Mouse (Mus musculus) ES-E14 (cell line): ENCODE measurements around the gene Edem1. TPM values are rescaled to one million over a fixed set of nuclear protein-coding genes. Genes with fewer than 3 reads are reported as not detected.

Experiments
- DNase-seq: peaks from one replicate; pipeline ENCODE4 v3.0.0-alpha.2; 2013; ENCODE audit warnings: low read depth, low spot score
- H3K27ac ChIP-seq: 2 replicates; pipeline ENCODE4 v1.5.1; 2012; ENCODE audit warnings: low read depth, mild to moderate bottlenecking, low read length, moderate library complexity, mixed read lengths; ENCODE audit not compliant: poor library complexity, insufficient read depth, severe bottlenecking
- H3K36me3 ChIP-seq: 2 replicates; pipeline ENCODE4 v1.6.1; 2012; ENCODE audit warnings: mild to moderate bottlenecking, low read length, moderate library complexity, mixed read lengths; ENCODE audit not compliant: control insufficient read depth, poor library complexity, insufficient read depth, severe bottlenecking
- H3K4me1 ChIP-seq, 2 experiments: fragments of 150-350 bp in 1 of 2; sonication (generic) in 1 of 2; 2 replicates each; pipeline ENCODE4 v1.6.1; 2012; ENCODE audit warnings: low read length in 2 of 2, mild to moderate bottlenecking in 1 of 2, mixed read lengths in 1 of 2; ENCODE audit not compliant: control insufficient read depth in 2 of 2, insufficient read depth in 2 of 2, poor library complexity in 1 of 2
- H3K4me3 ChIP-seq, 2 experiments: fragments of 150-350 bp in 1 of 2; sonication (generic) in 1 of 2; 2 replicates each; pipeline ENCODE4 v1.5.1; 2012; ENCODE audit warnings: low read length in 2 of 2, low read depth in 1 of 2, mild to moderate bottlenecking in 1 of 2, mixed read lengths in 1 of 2; ENCODE audit not compliant: insufficient read depth in 1 of 2, poor library complexity in 1 of 2, severe bottlenecking in 1 of 2
- H3K9ac ChIP-seq: 2 replicates; pipeline ENCODE4 v1.6.1; 2012; ENCODE audit warnings: low read depth, mild to moderate bottlenecking, low read length, mixed read lengths; ENCODE audit not compliant: poor library complexity, insufficient read depth, severe bottlenecking
- H3K9me3 ChIP-seq: fragments of 150-350 bp; sonication (generic); 2 replicates; pipeline ENCODE4 v1.6.1; 2012; ENCODE audit warnings: low read depth, mild to moderate bottlenecking, low read length; ENCODE audit not compliant: control insufficient read depth, insufficient read depth
- CHD2 ChIP-seq: IDR thresholded peaks from 2 replicates; pipeline ENCODE4 v1.6.1; 2014; ENCODE audit warnings: mild to moderate bottlenecking, low read depth, low read length, inconsistent platforms
- HCFC1 ChIP-seq: IDR thresholded peaks from 2 replicates; pipeline ENCODE4 v1.6.1; 2012; ENCODE audit warnings: low read length, inconsistent platforms, borderline replicate concordance; ENCODE audit not compliant: insufficient read depth
- MAFK ChIP-seq: IDR thresholded peaks from 2 replicates; pipeline ENCODE4 v1.6.1; 2014; ENCODE audit warnings: mild to moderate bottlenecking, low read depth, low read length, inconsistent platforms; ENCODE audit not compliant: insufficient read depth
- ZC3H11A ChIP-seq: IDR thresholded peaks from 2 replicates; pipeline ENCODE4 v1.6.1; 2012; ENCODE audit warnings: low read depth, mild to moderate bottlenecking, inconsistent platforms, low read length, borderline replicate concordance
- ZNF384 ChIP-seq: IDR thresholded peaks from 2 replicates; pipeline ENCODE4 v1.6.1; 2012; ENCODE audit warnings: low read depth, low read length, inconsistent platforms
- in situ Hi-C, 2 experiments: fragments of 600-800 bp; cut with MboI; formaldehyde crosslinking; loops; one replicate each; pipeline ENCODE4 v1.15.1; 2025; ENCODE audit warnings: low sequenced_read_pairs in 2 of 2, inconsistent platforms in 1 of 2; ENCODE audit not compliant: unreplicated experiment in 2 of 2
- total RNA-seq: library from RNA; depleted of rRNA; stranded (reverse); fragments of 300-350 nt; gene quantifications from 2 replicates; pipeline ENCODE4 v1.2.3, GENCODE M21; 2012

Gene Edem1
- total RNA-seq, 1 experiment: 29.4 TPM

DNA sequence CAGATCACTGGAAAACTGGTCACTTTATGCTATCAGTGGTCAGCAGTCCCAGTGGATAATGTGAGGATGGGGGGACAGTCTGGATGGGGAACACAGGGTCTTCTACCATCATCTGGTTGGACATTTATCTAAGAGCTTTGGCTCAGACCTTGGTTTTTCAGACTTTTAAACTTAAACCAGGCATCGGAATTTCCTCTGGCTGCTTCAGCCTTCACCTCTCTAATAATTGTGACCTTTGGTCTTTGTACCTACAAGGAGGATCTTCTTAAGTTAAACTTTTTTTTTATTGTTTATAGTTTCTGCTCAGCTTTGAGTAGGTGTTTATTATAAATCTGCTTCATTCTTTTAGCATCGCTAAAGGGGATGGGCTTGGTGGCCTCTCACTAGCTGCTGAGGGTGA is 55.4 kb downstream of the Edem1 start:
- Histone ChIP-seq H3K36me3 (no peaks in the 10 kb centered on the region), H3K27ac (no peak overlapping the region), H3K9me3 (no peaks in the 10 kb centered on the region), H3K4me1 (no peaks in the 10 kb centered on the region), H3K9ac (no peak overlapping the region), H3K4me3 (no peak overlapping the region)
- TF ChIP-seq MAFK: no peak
- no peak for TF ChIP-seq CHD2
- no peak for TF ChIP-seq ZC3H11A
- TF ChIP-seq HCFC1: no peak
- no peak for TF ChIP-seq ZNF384
- in situ Hi-C loops: no loop called here
- DNase-seq: no peak

DNA sequence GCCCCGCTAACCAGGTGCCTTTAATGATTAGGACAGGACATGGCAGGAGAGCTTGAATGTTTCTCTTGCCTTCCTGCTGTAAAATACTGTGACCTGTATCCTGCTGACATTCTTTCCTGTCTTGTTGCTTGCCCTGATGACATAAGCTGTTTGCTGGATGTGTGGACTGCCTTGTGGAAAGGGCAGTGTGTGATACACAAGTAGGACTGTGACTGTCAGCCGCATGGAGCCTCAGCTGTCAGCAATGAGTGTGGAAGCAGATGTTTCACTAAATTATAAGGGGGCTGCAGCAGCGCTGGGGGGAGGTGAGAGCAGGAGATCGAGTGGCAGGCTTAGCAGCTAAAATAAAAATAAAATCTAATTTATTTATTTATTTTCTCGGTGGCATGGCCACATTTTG is 56.2 kb downstream of the Edem1 start:
- H3K4me3 ChIP-seq: no peak overlapping the region
- H3K4me1 ChIP-seq: no peaks in the 10 kb centered on the region
- H3K36me3 ChIP-seq: no peaks in the 10 kb centered on the region
- no peaks in the 10 kb centered on the region for H3K9me3 ChIP-seq
- in situ Hi-C loops: no loop called here
- TF ChIP-seq MAFK: no peak
- no peak for TF ChIP-seq HCFC1
- TF ChIP-seq ZC3H11A: no peak
- no peak for TF ChIP-seq CHD2
- no peak overlapping the region for H3K27ac ChIP-seq
- no peak for DNase-seq
- H3K9ac ChIP-seq: no peak overlapping the region

DNA sequence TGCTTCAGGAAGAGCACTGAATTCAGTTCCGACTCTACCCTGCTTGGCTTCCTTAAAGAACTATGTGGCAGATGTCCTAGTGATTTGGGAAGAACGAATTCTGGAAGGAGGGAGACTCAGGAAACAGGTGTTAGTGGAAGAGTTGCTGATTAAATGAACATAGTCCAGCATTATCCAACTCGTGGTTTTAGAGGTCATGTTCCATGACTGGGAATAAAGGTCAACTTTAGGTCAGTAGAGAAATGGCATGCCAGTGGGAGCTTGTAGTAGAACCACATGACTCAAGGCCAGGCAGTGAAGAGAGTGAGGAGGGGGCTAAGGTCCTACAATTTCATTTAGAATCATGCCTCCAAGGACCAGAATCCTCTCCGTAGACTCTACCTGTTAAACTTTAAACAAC is 57.9 kb downstream of the Edem1 start:
- no peak for TF ChIP-seq ZNF384
- no peak for TF ChIP-seq CHD2
- TF ChIP-seq HCFC1: no peak
- TF ChIP-seq ZC3H11A: no peak
- no peak for TF ChIP-seq MAFK
- no peak overlapping the region for H3K27ac ChIP-seq
- in situ Hi-C loops: no loop called here
- H3K4me1 ChIP-seq: no peaks in the 10 kb centered on the region
- H3K36me3 ChIP-seq: no peaks in the 10 kb centered on the region
- no peak overlapping the region for H3K4me3 ChIP-seq
- no peak for DNase-seq
- H3K9ac ChIP-seq: no peak overlapping the region
- no peaks in the 10 kb centered on the region for H3K9me3 ChIP-seq

DNA sequence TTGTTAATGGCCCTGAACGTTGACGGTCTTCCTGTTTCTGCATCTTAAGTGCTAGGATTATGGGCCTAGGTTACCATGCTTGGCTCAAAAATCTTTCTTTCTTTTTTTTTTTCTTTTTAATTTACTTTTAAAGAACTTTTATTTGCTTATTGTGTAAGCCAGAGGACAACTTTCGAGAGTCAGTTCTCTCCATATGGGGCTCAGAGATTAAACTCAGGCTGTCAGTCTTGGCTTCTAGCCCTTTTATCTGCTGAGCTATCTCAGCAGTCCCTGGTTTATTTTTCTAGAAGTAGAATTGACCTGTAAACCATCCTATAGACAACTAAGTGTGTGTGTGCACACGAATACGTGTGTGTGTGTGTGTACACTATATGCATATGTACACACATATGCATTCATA is 64.1 kb downstream of the Edem1 start:
- Histone ChIP-seq H3K4me1 (no peaks in the 10 kb centered on the region), H3K9me3 (no peaks in the 10 kb centered on the region), H3K36me3 (no peaks in the 10 kb centered on the region), H3K27ac (no peak overlapping the region), H3K9ac (no peak overlapping the region), H3K4me3 (no peak overlapping the region)
- no peak for DNase-seq
- TF ChIP-seq CHD2 (no peak), MAFK (no peak), HCFC1 (no peak), ZNF384 (no peak), ZC3H11A (no peak)
- in situ Hi-C loops: no loop called here

DNA sequence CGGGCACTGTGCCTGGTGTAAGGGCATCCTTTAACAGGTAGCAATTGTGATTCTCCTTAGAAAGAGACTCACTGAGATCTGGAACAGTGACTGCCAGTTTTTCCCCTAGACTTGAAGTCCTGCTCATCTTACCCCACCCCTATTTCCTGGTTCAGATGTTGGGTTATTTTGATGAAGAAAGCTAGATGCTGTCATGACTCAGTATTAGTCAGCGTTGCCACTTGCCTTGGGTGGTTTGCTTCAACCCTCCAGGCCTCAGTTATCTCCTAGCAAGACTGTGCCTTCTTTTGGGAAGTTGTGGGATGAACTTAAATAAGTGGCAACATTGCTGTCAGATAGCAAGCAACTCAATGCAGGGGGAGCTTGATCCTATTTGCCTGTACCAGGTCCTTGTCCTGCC is 66.7 kb downstream of the Edem1 start:
- Histone ChIP-seq H3K27ac (no peak overlapping the region), H3K9me3 (no peaks in the 10 kb centered on the region), H3K36me3 (no peaks in the 10 kb centered on the region), H3K4me3 (no peak overlapping the region), H3K9ac (no peak overlapping the region), H3K4me1 (no peaks in the 10 kb centered on the region)
- no peak for DNase-seq
- in situ Hi-C loops: no loop called here
- no peak for TF ChIP-seq MAFK
- TF ChIP-seq HCFC1: no peak
- no peak for TF ChIP-seq ZNF384
- no peak for TF ChIP-seq CHD2
- no peak for TF ChIP-seq ZC3H11A
